8 mouse cellular contexts compared by ENCODE assay signal in genomic region chr7:130914693-130915363, GRCm38 (mm10). TPM values are rescaled to one million over a fixed set of nuclear protein-coding genes. Genes with fewer than 3 reads are reported as not detected.
DNase-seq lines count a peak whose midpoint lies in the region; ATAC-seq and TF ChIP-seq lines count a peak whose summit lies in the region.

No protein-coding gene starts in this region.

- no peaks in the 10 kb centered on the region for H3K9me3 ChIP-seq in forebrain, postnatal 0 days (ENCODE audit: low read length)
- H3K9me3 ChIP-seq in forebrain, embryonic 13.5 days (replicated peaks), result no peaks in the 10 kb centered on the region
- H3K9me3 ChIP-seq in neural tube, embryonic 15.5 days (replicated peaks), result no peaks in the 10 kb centered on the region
- H3K9me3 ChIP-seq in hindbrain, embryonic 16.5 days (ENCODE audit: control insufficient read depth, low read length), result no peaks in the 10 kb centered on the region

- H3K79me2 ChIP-seq in liver, adult 2 months (ENCODE audit: control insufficient read depth, insufficient read depth, low read length), result no peaks in the 10 kb centered on the region

- no peak for TF ChIP-seq POLR2A in liver, adult 2 months (IDR thresholded peaks at IDR 0.05; ENCODE audit: extremely low read depth, insufficient read depth, low read length)
- TF ChIP-seq POLR2A in bone marrow, adult 2 months (IDR thresholded peaks at IDR 0.05; ENCODE audit: borderline replicate concordance, control insufficient read depth, low read depth, low read length), result no peak

- no peak overlapping the region for H3K4me2 ChIP-seq in forebrain, postnatal 0 days (ENCODE audit: low read depth)
- H3K4me2 ChIP-seq in forebrain, embryonic 13.5 days, result no peak overlapping the region
- H3K4me2 ChIP-seq in neural tube, embryonic 15.5 days, result no peak overlapping the region
- H3K4me2 ChIP-seq in hindbrain, embryonic 16.5 days (ENCODE audit: low read length), result no peak overlapping the region

- 39% methylated on average over 5 of the region's 5 CpGs for WGBS in forebrain, postnatal 0 days
- WGBS in forebrain, embryonic 13.5 days, result 58% methylated on average over 5 of the region's 5 CpGs
- WGBS in liver, adult 2 months, result 43% methylated on average over 5 of the region's 5 CpGs
- 26% methylated on average over 5 of the region's 5 CpGs for WGBS in bone marrow, adult 2 months
- WGBS in neural tube, embryonic 15.5 days, result 47% methylated on average over 5 of the region's 5 CpGs
- 49% methylated on average over 5 of the region's 5 CpGs for WGBS in hindbrain, embryonic 16.5 days

- peak; percentile 40 for ATAC-seq in forebrain, postnatal 0 days
- ATAC-seq in forebrain, embryonic 13.5 days, result no peak
- ATAC-seq in neural tube, embryonic 15.5 days (ENCODE audit: low FRiP score), result no peak
- ATAC-seq in hindbrain, embryonic 16.5 days, result no peak

- no peak overlapping the region for H3K9ac ChIP-seq in forebrain, postnatal 0 days
- H3K9ac ChIP-seq in forebrain, embryonic 13.5 days, result no peak overlapping the region
- no peak overlapping the region for H3K9ac ChIP-seq in liver, adult 2 months (ENCODE audit: low read depth, low read length)
- H3K9ac ChIP-seq in neural tube, embryonic 15.5 days (replicated peaks), result no peak overlapping the region
- H3K9ac ChIP-seq in hindbrain, embryonic 16.5 days (ENCODE audit: low read depth, low read length), result no peak overlapping the region

- DNase-seq in forebrain, postnatal 0 days, result peak; percentile 74
- peak; percentile 58 for DNase-seq in liver, adult 2 months (ENCODE audit: extremely low read depth, low read depth, low spot score)
- no peak for DNase-seq in liver
- DNase-seq in lung, postnatal 25 days (ENCODE audit: low spot score), result peak; percentile 51

- no peak overlapping the region for H3K4me3 ChIP-seq in forebrain, postnatal 0 days (ENCODE audit: low read depth, low read length)
- H3K4me3 ChIP-seq in forebrain, embryonic 13.5 days, result no peak overlapping the region
- H3K4me3 ChIP-seq in liver, adult 2 months (ENCODE audit: insufficient read depth, low read depth, low read length), result no peak overlapping the region
- no peak overlapping the region for H3K4me3 ChIP-seq in bone marrow, adult 2 months (replicated peaks; ENCODE audit: control insufficient read depth, low read depth, low read length)
- H3K4me3 ChIP-seq in neural tube, embryonic 15.5 days (replicated peaks), result no peak overlapping the region
- no peak overlapping the region for H3K4me3 ChIP-seq in hindbrain, embryonic 16.5 days (ENCODE audit: low read length)

- peak; percentile 80 for TF ChIP-seq CTCF in forebrain, postnatal 0 days (IDR thresholded peaks at IDR 0.05; ENCODE audit: low read depth)
- TF ChIP-seq CTCF in liver, adult 2 months (IDR thresholded peaks at IDR 0.05; ENCODE audit: low read depth, low read length), result peak; percentile 73
- peak; percentile 48; the same call in 1 of the 2 replicates for TF ChIP-seq CTCF in bone marrow, adult 2 months (IDR thresholded peaks at IDR 0.05; ENCODE audit: control insufficient read depth, insufficient read depth, low read length)

- H3K27me3 ChIP-seq in forebrain, postnatal 0 days (ENCODE audit: insufficient read depth, low read length), result no peaks in the 10 kb centered on the region
- H3K27me3 ChIP-seq in forebrain, embryonic 13.5 days, result no peaks in the 10 kb centered on the region
- H3K27me3 ChIP-seq in liver, adult 2 months (ENCODE audit: control insufficient read depth, insufficient read depth, low read length), result no peaks in the 10 kb centered on the region
- H3K27me3 ChIP-seq in neural tube, embryonic 15.5 days (replicated peaks), result no peaks in the 10 kb centered on the region
- H3K27me3 ChIP-seq in hindbrain, embryonic 16.5 days (replicated peaks; ENCODE audit: control insufficient read depth, insufficient read depth, low read length), result no peaks in the 10 kb centered on the region

- no peak overlapping the region for H3K27ac ChIP-seq in forebrain, postnatal 0 days (ENCODE audit: low read depth, low read length)
- H3K27ac ChIP-seq in forebrain, embryonic 13.5 days, result no peak overlapping the region
- no peak overlapping the region for H3K27ac ChIP-seq in liver, adult 2 months (replicated peaks; ENCODE audit: insufficient read depth, low read depth, low read length)
- no peak overlapping the region for H3K27ac ChIP-seq in bone marrow, adult 2 months (ENCODE audit: control insufficient read depth, insufficient read depth, low read depth, low read length, poor library complexity)
- H3K27ac ChIP-seq in neural tube, embryonic 15.5 days (replicated peaks), result no peak overlapping the region
- H3K27ac ChIP-seq in hindbrain, embryonic 16.5 days (ENCODE audit: low read depth, low read length), result no peak overlapping the region

- no peaks in the 10 kb centered on the region for H3K4me1 ChIP-seq in forebrain, postnatal 0 days (ENCODE audit: insufficient read depth)
- H3K4me1 ChIP-seq in forebrain, embryonic 13.5 days, result no peaks in the 10 kb centered on the region
- no peaks in the 10 kb centered on the region for H3K4me1 ChIP-seq in liver, adult 2 months (ENCODE audit: control insufficient read depth, insufficient read depth, low read length)
- H3K4me1 ChIP-seq in bone marrow, adult 2 months (ENCODE audit: control insufficient read depth, insufficient read depth, low read length), result no peaks in the 10 kb centered on the region
- no peaks in the 10 kb centered on the region for H3K4me1 ChIP-seq in neural tube, embryonic 15.5 days
- H3K4me1 ChIP-seq in hindbrain, embryonic 16.5 days (ENCODE audit: control insufficient read depth, insufficient read depth, low read depth, low read length), result no peaks in the 10 kb centered on the region

- peaks cover 18% of the 10 kb centered on the region; the same call in 1 of the 2 replicates for H3K36me3 ChIP-seq in forebrain, postnatal 0 days (ENCODE audit: insufficient read depth)
- H3K36me3 ChIP-seq in forebrain, embryonic 13.5 days (ENCODE audit: poor library complexity, severe bottlenecking), result peaks cover 7% of the 10 kb centered on the region
- peaks cover 16% of the 10 kb centered on the region; the same call in 1 of the 2 replicates for H3K36me3 ChIP-seq in liver, adult 2 months (ENCODE audit: control insufficient read depth, insufficient read depth, low read length)
- peaks cover 19% of the 10 kb centered on the region for H3K36me3 ChIP-seq in neural tube, embryonic 15.5 days
- 0 out of 2 replicates have a peak, but pooled peaks cover 7% of the 10 kb centered on the region for H3K36me3 ChIP-seq in hindbrain, embryonic 16.5 days (ENCODE audit: control insufficient read depth, insufficient read depth, low read length)

RNA-seq across cellular contexts. Expression of gene Htra1, which starts 21.1 kb away (rescaled TPM):
- 30.4 and 36.2 TPM in 2 replicates for total RNA-seq in forebrain, postnatal 0 days (2014; rRNA removed)
- polyA plus RNA-seq in forebrain, postnatal 0 days (2015; fragmentation: Nextera tagmentation; extraction: Ambion mirVana), result 31.7 and 37.3 TPM in 2 replicates
- polyA plus RNA-seq in forebrain, embryonic 13.5 days (2015; fragmentation: Nextera tagmentation; extraction: Ambion mirVana), result 9.3 and 9.7 TPM in 2 replicates
- 3.2 and 3.6 TPM in 2 replicates for total RNA-seq in liver, adult 2 months (2014; rRNA removed)
- polyA plus RNA-seq in liver, adult 2 months (2012; rRNA removed), result 2.6 and 3.1 TPM in 2 replicates
- polyA plus RNA-seq in bone marrow, adult 2 months (2011; ENCODE audit: insufficient read depth, insufficient read length, low replicate concordance, missing spikeins), result 1.6 and 11.5 TPM in 2 replicates
- 23.7 and 25.1 TPM in 2 replicates for polyA plus RNA-seq in neural tube, embryonic 15.5 days (2015; fragmentation: Nextera tagmentation; extraction: Ambion mirVana)
- 23.1 and 25.9 TPM in 2 replicates for polyA plus RNA-seq in hindbrain, embryonic 16.5 days (2015; fragmentation: Nextera tagmentation; extraction: Ambion mirVana)

RNA-seq across cellular contexts. Expression of gene Plekha1, which starts 49.3 kb away (rescaled TPM):
- 84.6 and 112 TPM in 2 replicates for total RNA-seq in forebrain, postnatal 0 days (2014; rRNA removed)
- polyA plus RNA-seq in forebrain, postnatal 0 days (2015; fragmentation: Nextera tagmentation; extraction: Ambion mirVana), result 38.7 and 47.7 TPM in 2 replicates
- 36.6 and 37.8 TPM in 2 replicates for polyA plus RNA-seq in forebrain, embryonic 13.5 days (2015; fragmentation: Nextera tagmentation; extraction: Ambion mirVana)
- 7.0 and 9.3 TPM in 2 replicates for total RNA-seq in liver, adult 2 months (2014; rRNA removed)
- 4.3 and 5.6 TPM in 2 replicates for polyA plus RNA-seq in liver, adult 2 months (2012; rRNA removed)
- polyA plus RNA-seq in bone marrow, adult 2 months (2011; ENCODE audit: insufficient read depth, insufficient read length, low replicate concordance, missing spikeins), result 3.5 and 13.4 TPM in 2 replicates
- 53.6 and 57.9 TPM in 2 replicates for polyA plus RNA-seq in neural tube, embryonic 15.5 days (2015; fragmentation: Nextera tagmentation; extraction: Ambion mirVana)
- 59.0 and 60.4 TPM in 2 replicates for polyA plus RNA-seq in hindbrain, embryonic 16.5 days (2015; fragmentation: Nextera tagmentation; extraction: Ambion mirVana)
